Mouse (Mus musculus) heart, adult 2 months (tissue): ENCODE measurements at regions not wholly inside any gene's neighbourhood (a gene's known extent, or its start where the extent isn't known, plus 50 kb on each side); places are given as distances from the start of the nearest gene placed in this dataset.

Experiments
- CTCF ChIP-seq: fragments of 200-600 bp; IDR thresholded peaks from 2 replicates; pipeline ENCODE4 v1.8.1; 2022; ENCODE audit warnings: antibody characterized with exemption, mild to moderate bottlenecking, moderate library complexity
- POLR2A ChIP-seq: fragments of 200-500 bp; IDR thresholded peaks from 2 replicates; pipeline ENCODE4 v1.6.1; 2011; ENCODE audit warnings: mild to moderate bottlenecking, low read depth, low read length, control low read depth; ENCODE audit not compliant: insufficient read depth

DNA sequence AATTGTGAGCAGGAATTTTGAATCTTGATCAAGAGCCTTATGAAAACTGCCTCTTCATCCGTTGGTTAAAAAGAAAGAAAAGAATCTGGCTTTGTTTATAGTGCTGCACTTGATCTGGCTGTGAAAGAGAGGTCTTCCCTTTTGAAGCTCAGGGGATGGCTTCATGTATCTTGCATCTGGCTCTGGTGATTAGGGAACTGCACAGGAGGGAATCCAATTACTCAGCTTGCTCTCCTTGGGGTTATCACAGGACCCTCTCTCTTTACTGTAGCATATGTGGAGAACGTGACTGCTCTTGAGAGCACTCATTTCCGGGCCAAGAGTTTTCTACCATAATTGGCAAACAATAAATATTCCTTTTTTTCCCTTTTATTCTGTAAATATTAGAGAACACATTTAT, 116.6 kb upstream of the Robo2 start:
- TF ChIP-seq POLR2A, result no peak
- TF ChIP-seq CTCF, result no peak
